Mouse (Mus musculus): ENCODE measurements at regions not wholly inside any gene's neighbourhood (a gene's known extent, or its start where the extent isn't known, plus 50 kb on each side); places are given as distances from the start of the nearest gene placed in this dataset.

DNA sequence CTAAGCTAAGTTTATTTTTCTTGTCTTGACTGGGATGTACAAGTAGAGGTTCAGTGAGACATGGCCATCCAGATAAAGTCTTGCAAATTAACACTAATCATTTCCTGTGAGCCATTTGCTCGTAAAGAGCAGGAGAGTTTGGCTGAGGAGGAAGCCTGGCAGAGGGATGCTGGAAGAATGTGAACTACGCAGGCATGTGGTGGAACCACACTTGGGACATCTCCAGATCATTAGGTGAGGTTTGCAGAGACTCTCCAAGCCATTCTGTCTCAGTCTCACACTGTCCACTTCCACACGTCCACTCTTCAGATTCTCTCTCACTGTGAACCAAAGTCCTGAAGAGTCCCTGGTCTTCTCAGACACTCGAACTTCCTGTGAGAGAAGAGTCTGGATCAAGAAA lies 256.3 kb downstream of the Dysf start:
- TF ChIP-seq CTCF (IDR thresholded peaks at IDR 0.05; ENCODE audit: low read depth) (no peak), EP300 (IDR thresholded peaks at IDR 0.05; ENCODE audit: low read depth) (no peak)
